Mouse (Mus musculus) olfactory bulb, adult 2 months (tissue): ENCODE measurements around the gene 2810459M11Rik.

Experiments used
- CTCF ChIP-seq: fragments of 200-500 bp; IDR thresholded peaks from 2 replicates; pipeline ENCODE4 v1.5.1; 2012; ENCODE audit warnings: low read depth, mild to moderate bottlenecking, low read length, moderate library complexity; ENCODE audit not compliant: insufficient read depth
- POLR2A ChIP-seq: fragments of 200-500 bp; IDR thresholded peaks from 2 replicates; pipeline ENCODE4 v1.6.1; 2012; ENCODE audit warnings: mild to moderate bottlenecking, low read depth, low read length, moderate library complexity; ENCODE audit not compliant: insufficient read depth

- no peak for TF ChIP-seq CTCF
- TF ChIP-seq POLR2A: no peak
These were observed 2.6 kb downstream of the 2810459M11Rik start for GRCm38 (mm10) chr1:86048231-86048630.
